Mouse (Mus musculus): ENCODE data around the gene Ttc7.

- no peak for TF ChIP-seq CTCF (IDR thresholded peaks at IDR 0.05; ENCODE audit: extremely low read depth, insufficient read depth, insufficient read length, insufficient replicate concordance)
- TF ChIP-seq POLR2A (IDR thresholded peaks at IDR 0.05; ENCODE audit: low read depth, low read length), result no peak
Observed at GRCm38 (mm10) chr17:87352898-87353225, 70.2 kb downstream of the Ttc7 start.
